7 mouse cellular contexts compared by ENCODE assay signal in the genomic region with DNA sequence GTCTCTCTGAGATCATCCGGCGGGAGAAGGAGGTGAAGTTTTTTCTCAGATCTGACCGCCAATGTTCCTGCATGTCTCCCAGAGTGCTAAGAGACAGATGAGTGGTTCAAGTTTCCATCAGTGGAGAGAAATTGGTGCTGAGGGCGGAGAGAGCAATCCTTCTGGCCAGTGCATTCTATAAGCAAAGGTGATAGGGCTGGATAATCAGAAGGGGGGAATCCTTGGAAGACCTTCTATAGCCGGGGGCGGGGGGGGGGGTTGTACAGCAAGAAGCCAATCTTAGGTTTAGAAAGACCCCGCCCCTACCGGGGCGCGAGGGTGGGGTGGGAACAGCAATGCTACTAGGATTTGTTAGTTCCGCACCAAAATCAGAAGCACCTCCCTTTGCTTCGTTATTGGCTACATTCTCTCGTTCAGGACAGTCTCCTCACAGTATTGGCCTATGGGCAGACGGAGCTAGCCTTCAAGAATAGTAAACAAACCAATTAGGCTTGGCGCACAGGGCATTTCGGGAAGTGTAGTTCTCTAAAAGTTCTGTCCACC. TPM values are rescaled to one million over a fixed set of nuclear protein-coding genes. Genes with fewer than 3 reads are reported as not detected.
DNase-seq lines count a peak whose midpoint lies in the region; ATAC-seq lines count a peak whose summit lies in the region.

No protein-coding gene starts in this region.

- no peaks in the 10 kb centered on the region for H3K9me3 ChIP-seq in embryonic facial prominence, embryonic 11.5 days (replicated peaks; ENCODE audit: control insufficient read depth, low read length)
- H3K9me3 ChIP-seq in limb, embryonic 10.5 days (replicated peaks), result no peaks in the 10 kb centered on the region
- no peaks in the 10 kb centered on the region for H3K9me3 ChIP-seq in midbrain, embryonic 13.5 days

- H3K27ac ChIP-seq in embryonic facial prominence, embryonic 11.5 days (replicated peaks; ENCODE audit: low read depth, low read length), result 0 out of 2 replicates have a peak overlapping the region, but pooled peaks have one; percentile 81
- peak overlapping the region; percentile 97; the same call in 1 of the 2 replicates for H3K27ac ChIP-seq in limb, embryonic 10.5 days
- peak overlapping the region; percentile 98 for H3K27ac ChIP-seq in midbrain, embryonic 13.5 days

- H3K4me1 ChIP-seq in embryonic facial prominence, embryonic 11.5 days (ENCODE audit: control insufficient read depth, insufficient read depth, low read length), result no peaks in the 10 kb centered on the region
- peaks cover 19% of the 10 kb centered on the region for H3K4me1 ChIP-seq in limb, embryonic 10.5 days
- H3K4me1 ChIP-seq in midbrain, embryonic 13.5 days (replicated peaks), result peaks cover 22% of the 10 kb centered on the region

- peak; percentile 88 for ATAC-seq in embryonic facial prominence, embryonic 11.5 days (replicated peaks; ENCODE audit: insufficient number of reproducible peaks, low FRiP score, low TSS enrichment, low read depth)
- ATAC-seq in granulocyte monocyte progenitor cell, adult 5-6 weeks (replicated peaks; ENCODE audit: poor library complexity, severe bottlenecking), result peak; percentile 87
- peak; percentile 91 for ATAC-seq in midbrain, embryonic 13.5 days

- peak overlapping the region; percentile 93; the same call in 1 of the 2 replicates for H3K9ac ChIP-seq in embryonic facial prominence, embryonic 11.5 days (replicated peaks; ENCODE audit: low read length)
- H3K9ac ChIP-seq in midbrain, embryonic 13.5 days (replicated peaks), result peak overlapping the region; percentile 92

- under 1% methylated on average over 16 of the region's 16 CpGs for WGBS in embryonic facial prominence, embryonic 11.5 days
- under 1% methylated on average over 16 of the region's 16 CpGs for WGBS in limb, embryonic 10.5 days
- under 1% methylated on average over 16 of the region's 16 CpGs for WGBS in midbrain, embryonic 13.5 days

- peak overlapping the region; percentile 81 for H3K4me3 ChIP-seq in embryonic facial prominence, embryonic 11.5 days (ENCODE audit: low read depth, low read length)
- H3K4me3 ChIP-seq in limb, embryonic 10.5 days, result peak overlapping the region; percentile 92
- peak overlapping the region; percentile 85 for H3K4me3 ChIP-seq in midbrain, embryonic 13.5 days (replicated peaks)

- H3K36me3 ChIP-seq in embryonic facial prominence, embryonic 11.5 days (replicated peaks; ENCODE audit: control insufficient read depth, insufficient read depth, low read depth, low read length), result no peaks in the 10 kb centered on the region
- H3K36me3 ChIP-seq in limb, embryonic 10.5 days, result no peaks in the 10 kb centered on the region
- no peaks in the 10 kb centered on the region for H3K36me3 ChIP-seq in midbrain, embryonic 13.5 days

- no peaks in the 10 kb centered on the region for H3K27me3 ChIP-seq in embryonic facial prominence, embryonic 11.5 days (ENCODE audit: control insufficient read depth, insufficient read depth, low read length)
- no peaks in the 10 kb centered on the region for H3K27me3 ChIP-seq in limb, embryonic 10.5 days (ENCODE audit: low read depth, poor library complexity, severe bottlenecking)
- H3K27me3 ChIP-seq in midbrain, embryonic 13.5 days, result no peaks in the 10 kb centered on the region

- peak; percentile 85 for DNase-seq in adrenal gland, postnatal 10 days
- DNase-seq in embryonic facial prominence, embryonic 11.5 days (ENCODE audit: low spot score), result peak; percentile 91
- DNase-seq in kidney, adult 11 months, result peak; percentile 94
- peak; percentile 67 for DNase-seq in limb, embryonic 10.5 days (ENCODE audit: low spot score)
- peak; percentile 59 for DNase-seq in spleen, adult 12 weeks (ENCODE audit: low spot score)

- peak overlapping the region; percentile 83 for H3K4me2 ChIP-seq in embryonic facial prominence, embryonic 11.5 days (ENCODE audit: low read depth, low read length)
- H3K4me2 ChIP-seq in midbrain, embryonic 13.5 days (replicated peaks), result peak overlapping the region; percentile 92

RNA-seq across cellular contexts. Expression of gene Stxbp5, which starts 0.9 kb away (rescaled TPM):
- 10 to 100 TPM; 18.4 to 27.5 TPM for total RNA-seq in adrenal gland, postnatal 10 days (2021)
- 4.1 and 4.4 TPM in 2 replicates for polyA plus RNA-seq in embryonic facial prominence, embryonic 11.5 days (2014; fragmentation: Nextera tagmentation; extraction: Ambion mirVana)
- 55.8 and 62.7 TPM in 2 replicates for total RNA-seq in granulocyte monocyte progenitor cell, adult 5-6 weeks (2014; fragmentation: Nextera tagmentation)
- total RNA-seq in granulocyte monocyte progenitor cell, adult 5-6 weeks (2017), result 51.3 and 55.9 TPM in 2 replicates
- polyA plus RNA-seq in limb, embryonic 10.5 days (2016; fragmentation: Nextera tagmentation; extraction: Ambion mirVana), result 3.5 and 3.7 TPM in 2 replicates
- 6.6 and 7.1 TPM in 2 replicates for polyA plus RNA-seq in midbrain, embryonic 13.5 days (2015; fragmentation: Nextera tagmentation; extraction: Ambion mirVana)

Comparison
In these comparisons a context has a peak if more than half of its experiments do, and no peak if none do; other contexts are left out.
1. Peak in every context shown above with its lines: DNase-seq, ATAC-seq, H3K4me3 ChIP-seq and H3K27ac ChIP-seq.